Mouse (Mus musculus) MEL (cell line): ENCODE measurements around the gene Gm40193. TPM values are rescaled to one million over a fixed set of nuclear protein-coding genes. Genes with fewer than 3 reads are reported as not detected.
"Not testable (repeated sequence)": the region's sequence is repeated elsewhere in the genome, so short reads cannot be mapped to it uniquely, and the experiment has no call there.

Source experiments
- DNase-seq: peaks from one replicate; pipeline ENCODE4 v3.0.0; 2011; ENCODE audit warnings: low read depth, low spot score
- H3K27ac ChIP-seq: 2 replicates; pipeline ENCODE4 v1.5.1; 2012; ENCODE audit warnings: low read depth, mild to moderate bottlenecking, control low read depth, low read length, moderate library complexity; ENCODE audit not compliant: control insufficient read depth
- H3K27me3 ChIP-seq, 2 experiments: fragments of 150-350 bp in 1 of 2; sonication (generic) in 1 of 2; 2 replicates each; pipeline ENCODE4 v1.6.1; 2012; ENCODE audit warnings: low read length in 2 of 2, mild to moderate bottlenecking in 2 of 2, improper control_type of control experiment in 1 of 2, moderate library complexity in 1 of 2; ENCODE audit not compliant: insufficient read depth in 2 of 2, control insufficient read depth in 1 of 2
- H3K36me3 ChIP-seq, 2 experiments: 2 replicates each; pipeline ENCODE4 v1.6.1; 2012 to 2014; ENCODE audit warnings: low read length in 2 of 2, improper control_type of control experiment in 1 of 2, inconsistent platforms in 1 of 2, mild to moderate bottlenecking in 1 of 2; ENCODE audit not compliant: insufficient read depth in 2 of 2, control insufficient read depth in 1 of 2
- H3K4me1 ChIP-seq, 2 experiments: fragments of 150-350 bp in 1 of 2; sonication (generic) in 1 of 2; 2 replicates each; pipeline ENCODE4 v1.6.1; 2012; ENCODE audit warnings: low read length in 2 of 2, improper control_type of control experiment in 1 of 2, mild to moderate bottlenecking in 1 of 2; ENCODE audit not compliant: insufficient read depth in 2 of 2, control insufficient read depth in 1 of 2
- H3K4me3 ChIP-seq, 2 experiments: fragments of 150-350 bp in 1 of 2; sonication (generic) in 1 of 2; 2 replicates each; pipeline ENCODE4 v1.5.1; 2012; ENCODE audit warnings: low read depth in 2 of 2, low read length in 2 of 2, mild to moderate bottlenecking in 2 of 2, moderate library complexity in 2 of 2, control low read depth in 1 of 2, improper control_type of control experiment in 1 of 2; ENCODE audit not compliant: control insufficient read depth in 1 of 2, insufficient read depth in 1 of 2
- H3K79me2 ChIP-seq: 2 replicates; pipeline ENCODE4 v1.6.1; 2012; ENCODE audit warnings: mild to moderate bottlenecking, low read length, moderate library complexity; ENCODE audit not compliant: control insufficient read depth, poor library complexity, insufficient read depth
- H3K9ac ChIP-seq: 2 replicates; pipeline ENCODE4 v1.6.1; 2012; ENCODE audit warnings: low read depth, mild to moderate bottlenecking, control low read depth, low read length, moderate library complexity; ENCODE audit not compliant: control insufficient read depth, poor library complexity, severe bottlenecking
- H3K9me3 ChIP-seq: fragments of 150-350 bp; sonication (generic); replicated peaks from 2 replicates; pipeline ENCODE4 v1.6.1; 2012; ENCODE audit warnings: mild to moderate bottlenecking, low read length, improper control_type of control experiment, moderate library complexity; ENCODE audit not compliant: insufficient read depth
- CHD2 ChIP-seq: IDR thresholded peaks from 2 replicates; pipeline ENCODE4 v1.6.1; 2011; ENCODE audit warnings: low read length, improper control_type of control experiment
- CTCF ChIP-seq, 3 experiments: IDR thresholded peaks in 2 of 3; conservative IDR thresholded peaks in 1 of 3; 2 replicates each; pipeline ENCODE4 v1.5.1; 2011 to 2012; ENCODE audit warnings: low read length in 3 of 3, low read depth in 2 of 3, mild to moderate bottlenecking in 2 of 3, improper control_type of control experiment in 1 of 3, inconsistent platforms in 1 of 3, mixed read lengths in 1 of 3, moderate library complexity in 1 of 3; ENCODE audit not compliant: control insufficient read depth in 1 of 3, insufficient read depth in 1 of 3, poor library complexity in 1 of 3, severe bottlenecking in 1 of 3
- JUND ChIP-seq: IDR thresholded peaks from 2 replicates; pipeline ENCODE4 v1.6.1; 2011; ENCODE audit warnings: low read depth, mild to moderate bottlenecking, improper control_type of control experiment, low read length
- MYB ChIP-seq: IDR thresholded peaks from 2 replicates; pipeline ENCODE4 v1.6.1; 2011; ENCODE audit warnings: mild to moderate bottlenecking, low read depth, low read length, improper control_type of control experiment
- MYC ChIP-seq: IDR thresholded peaks from 2 replicates; pipeline ENCODE4 v1.6.1; 2011; ENCODE audit warnings: low read depth, mild to moderate bottlenecking, low read length, improper control_type of control experiment, moderate library complexity
- NRF1 ChIP-seq: IDR thresholded peaks from 2 replicates; pipeline ENCODE4 v1.6.1; 2014; ENCODE audit warnings: low read depth, mild to moderate bottlenecking, inconsistent platforms, low read length, improper control_type of control experiment, moderate library complexity; ENCODE audit not compliant: poor library complexity, insufficient read depth, severe bottlenecking
- POLR2AphosphoS5 ChIP-seq: IDR thresholded peaks from 2 replicates; pipeline ENCODE4 v1.6.1; 2012; ENCODE audit warnings: low read depth, borderline replicate concordance, mild to moderate bottlenecking, inconsistent platforms, low read length, moderate library complexity, mixed read lengths
- RCOR1 ChIP-seq: IDR thresholded peaks from 2 replicates; pipeline ENCODE4 v1.6.1; 2012; ENCODE audit warnings: low read depth, mild to moderate bottlenecking, inconsistent platforms, low read length, improper control_type of control experiment
- SMC3 ChIP-seq: IDR thresholded peaks from 2 replicates; pipeline ENCODE4 v1.6.1; 2011; ENCODE audit warnings: low read depth, low read length, improper control_type of control experiment
- TAL1 ChIP-seq: IDR thresholded peaks from 2 replicates; pipeline ENCODE4 v1.6.1; 2012; ENCODE audit warnings: mild to moderate bottlenecking, inconsistent platforms, low read length, moderate library complexity, mixed read lengths
- USF2 ChIP-seq, 2 experiments: IDR thresholded peaks; 2 replicates each; pipeline ENCODE4 v1.6.1; 2011 to 2012; ENCODE audit warnings: improper control_type of control experiment in 2 of 2, low read length in 2 of 2, borderline replicate concordance in 1 of 2, inconsistent platforms in 1 of 2, low read depth in 1 of 2, mild to moderate bottlenecking in 1 of 2; ENCODE audit not compliant: insufficient read depth in 1 of 2
- ZNF384 ChIP-seq: IDR thresholded peaks from 2 replicates; pipeline ENCODE4 v1.6.1; 2012; ENCODE audit warnings: low read depth, mild to moderate bottlenecking, inconsistent platforms, low read length, improper control_type of control experiment
- polyA plus RNA-seq, 2 experiments: library from polyadenylated mRNA; stranded (reverse) in 1 of 2; unstranded in 1 of 2; fragments of >175 nt in 1 of 2; fragments of >200 nt in 1 of 2; gene quantifications; 2 replicates each; pipeline versions ENCODE4 v1.2.1 to v1.2.4; 2012; ENCODE audit warnings: low replicate concordance in 2 of 2, low read depth in 1 of 2; ENCODE audit not compliant: insufficient read length in 2 of 2, insufficient read depth in 1 of 2, missing spikeins in 1 of 2
- total RNA-seq: library from RNA; depleted of rRNA; stranded (reverse); fragments of 300-350 nt; gene quantifications from 2 replicates; pipeline ENCODE4 v1.2.3, GENCODE M21; 2012

The Gm40193 gene
- total and polyA plus RNA-seq, 3 experiments: not detected

GRCm38 (mm10) chr11:70523306-70523989 lies 9.3 kb downstream of the Gm40193 start:
- not testable (repeated sequence) for DNase-seq, H3K9me3 ChIP-seq, H3K4me3 ChIP-seq

GRCm38 (mm10) chr11:70520178-70520769 lies 12.5 kb downstream of the Gm40193 start:
- Histone ChIP-seq H3K4me3 (no peak overlapping the region), H3K79me2 (peaks cover under 1% of the 10 kb centered on the region; the same call in 1 of the 2 replicates), H3K27ac (no peak overlapping the region), H3K36me3 (peaks cover 0 to 17% of the 10 kb centered on the region in 2 experiments; a peak in 2 of 4 replicates), H3K9ac (no peak overlapping the region), H3K27me3 (no peaks in the 10 kb centered on the region), H3K9me3 (no peaks in the 10 kb centered on the region), H3K4me1 (peaks cover 8 to 13% of the 10 kb centered on the region in 2 experiments)
- TF ChIP-seq CHD2: no peak
- TF ChIP-seq USF2 (IDR thresholded peaks at IDR 0.05; ENCODE audit: borderline replicate concordance in 1 of 2, insufficient read depth in 1 of 2, low read depth in 1 of 2, low read length in 2 of 2): no peak
- TF ChIP-seq POLR2AphosphoS5: no peak
- no peak for TF ChIP-seq NRF1
- TF ChIP-seq TAL1: no peak
- TF ChIP-seq MYB: no peak
- no peak for DNase-seq

More at GRCm38 (mm10) chr11:70523306-70523989, 9.3 kb downstream of the Gm40193 start:
- peaks cover 3 to 15% of the 10 kb centered on the region in 2 experiments for H3K4me1 ChIP-seq
- H3K9ac ChIP-seq, H3K27ac ChIP-seq, H3K36me3 ChIP-seq, H3K27me3 ChIP-seq: not testable (repeated sequence)
- peaks cover 13% of the 10 kb centered on the region for H3K79me2 ChIP-seq
- peak in 2 of 3 experiments; percentile 6 to 14; a peak in 2 of 6 replicates for TF ChIP-seq CTCF (IDR thresholded peaks at IDR 0.05 in 2 of 3, conservative IDR thresholded peaks at IDR 0.05 in 1 of 3; ENCODE audit: control insufficient read depth in 1 of 3, insufficient read depth in 1 of 3, low read depth in 2 of 3, low read length in 3 of 3, poor library complexity in 1 of 3, severe bottlenecking in 1 of 3)
- peak; percentile 87 for TF ChIP-seq ZNF384

- no peaks in the 10 kb centered on the region for H3K79me2 ChIP-seq
- peaks cover 0 to 15% of the 10 kb centered on the region in 2 experiments; a peak in 2 of 4 replicates for H3K36me3 ChIP-seq
- no peak within 1 kb of the TSS for H3K4me3 ChIP-seq
- no peak within 1 kb of the TSS for H3K9ac ChIP-seq
- H3K4me1 ChIP-seq: peaks cover 8 to 11% of the 10 kb centered on the region in 2 experiments
- H3K9me3 ChIP-seq: no peaks in the 10 kb centered on the region
- no peak for DNase-seq
- TF ChIP-seq ZNF384: no peak
- TF ChIP-seq SMC3: no peak
- no peak for TF ChIP-seq MYC
- 0 out of 2 replicates have a peak, but pooled peaks have one; percentile 33 for TF ChIP-seq RCOR1
- TF ChIP-seq JUND: no peak
- H3K27ac ChIP-seq: no peak within 1 kb of the TSS
- H3K27me3 ChIP-seq: no peaks in the 10 kb centered on the region
Measured at GRCm38 (mm10) chr11:70518923-70519322, 13.8 kb downstream of the Gm40193 start, which contains the start of gene Gltpd2. Gene Gltpd2, plus strand, starts transcription at chr11:70519196.
